Mouse (Mus musculus): ENCODE data around the gene Otop2. TPM values are rescaled to one million over a fixed set of nuclear protein-coding genes. Genes with fewer than 3 reads are reported as not detected.
A peak's percentile ranks its signal among the peaks of the same experiment; 100 is the strongest.

Otop2 gene
- total RNA-seq, 2 experiments from 2014 or later, result not detected

DNA sequence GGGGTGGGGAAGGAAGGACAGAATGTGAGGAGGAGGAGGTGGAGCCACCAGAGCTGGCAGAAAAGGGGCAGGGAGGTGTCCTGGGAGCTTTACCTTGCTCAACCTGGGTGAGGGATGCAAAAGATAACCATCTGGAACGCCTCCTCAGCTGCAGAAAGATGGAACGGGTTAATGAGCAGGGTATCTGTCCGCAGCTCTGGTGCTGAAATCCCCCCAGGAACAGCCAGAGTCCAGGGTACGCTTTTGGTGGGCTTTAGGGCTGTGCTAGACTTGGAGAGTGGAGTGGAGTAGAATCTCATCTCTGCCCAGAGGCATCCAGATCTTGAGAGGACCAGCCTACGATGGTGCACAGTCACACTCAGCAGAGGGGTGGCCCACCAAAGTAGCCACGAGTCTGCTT lies 29.2 kb downstream of the Otop2 start:
- no peak for ATAC-seq (replicated peaks; ENCODE audit: low FRiP score, poor library complexity, severe bottlenecking)

DNA sequence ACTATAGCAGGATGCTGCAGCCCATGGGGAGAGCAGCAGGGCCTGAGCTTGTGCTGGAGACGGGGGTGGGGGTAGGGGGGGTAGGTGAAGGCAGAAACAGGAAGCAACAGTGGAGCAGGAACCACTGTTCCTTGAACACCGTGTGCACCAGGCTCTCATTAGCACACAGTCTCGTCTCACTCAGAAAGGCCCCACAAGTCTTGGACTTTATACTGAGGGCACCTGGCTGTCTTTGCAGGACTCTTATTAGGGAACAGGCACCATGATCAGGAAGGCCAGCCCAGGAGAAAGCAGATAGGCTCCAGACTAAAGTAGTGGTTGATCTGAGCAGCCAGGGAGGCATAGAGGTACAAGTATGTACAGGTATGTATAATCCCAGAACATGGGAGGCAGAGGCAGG lies 30.4 kb downstream of the Otop2 start:
- ATAC-seq (replicated peaks; ENCODE audit: low FRiP score, poor library complexity, severe bottlenecking), result no peak

DNA sequence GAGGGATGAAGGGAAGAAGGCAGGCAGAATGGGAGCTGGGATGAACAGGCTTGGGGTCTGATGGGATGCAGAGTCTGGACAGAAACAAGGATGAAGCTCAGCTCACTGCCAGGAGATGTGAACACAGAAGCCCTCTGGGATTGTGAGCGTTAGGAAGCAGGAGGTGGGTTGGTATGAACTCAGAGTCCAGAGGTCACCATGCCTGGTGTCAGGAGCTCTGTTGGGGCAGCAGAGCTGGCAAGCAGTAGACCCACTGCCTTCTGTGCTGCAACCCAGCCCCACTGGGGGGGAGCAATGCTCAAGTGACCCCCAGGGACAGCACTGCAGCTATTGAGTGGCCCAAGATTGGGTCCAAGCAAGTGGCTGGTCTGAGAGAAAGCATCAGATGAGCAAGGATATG lies 30.9 kb downstream of the Otop2 start:
- no peak for ATAC-seq (replicated peaks; ENCODE audit: low FRiP score, poor library complexity, severe bottlenecking)

DNA sequence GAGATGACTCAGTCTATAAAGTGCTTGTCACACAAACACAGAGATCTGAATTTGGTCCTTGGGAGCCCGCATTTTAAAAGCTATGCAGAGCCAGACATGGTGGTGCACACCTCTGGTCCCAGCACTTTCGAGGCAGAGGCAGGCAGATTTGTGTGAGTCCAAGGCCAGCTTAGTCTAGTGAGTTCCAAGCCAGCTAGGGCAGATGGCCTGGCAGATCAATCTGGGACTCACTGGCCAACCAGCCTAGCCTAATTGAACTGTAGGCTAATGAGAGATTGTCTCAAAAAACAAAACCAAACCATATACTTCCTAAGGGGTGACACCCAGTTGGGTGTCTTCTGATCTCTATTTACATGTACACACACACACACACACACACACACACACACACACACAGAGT lies 34.3 kb downstream of the Otop2 start:
- ATAC-seq (replicated peaks; ENCODE audit: low FRiP score, poor library complexity, severe bottlenecking), result no peak

DNA sequence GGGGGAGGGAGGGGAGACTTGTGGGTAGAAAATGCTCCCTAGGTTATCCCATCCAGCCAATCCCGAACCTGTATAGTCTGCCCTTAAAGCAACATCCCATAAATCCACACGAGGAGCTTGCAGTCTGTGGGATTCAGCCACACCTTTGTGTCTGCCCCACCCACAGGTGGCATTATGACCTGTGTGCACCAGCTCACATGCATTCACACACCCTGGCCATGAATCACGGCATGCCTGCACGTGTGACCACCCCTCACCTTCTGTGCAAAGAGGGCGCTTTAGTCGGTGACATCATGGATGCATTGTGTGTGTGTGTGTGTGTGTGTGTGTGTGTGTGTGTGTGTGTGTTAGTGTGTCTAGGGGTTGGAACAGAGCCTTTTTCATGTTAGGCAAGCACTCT lies 34.9 kb downstream of the Otop2 start:
- no peak for ATAC-seq (replicated peaks; ENCODE audit: low FRiP score, poor library complexity, severe bottlenecking)

DNA sequence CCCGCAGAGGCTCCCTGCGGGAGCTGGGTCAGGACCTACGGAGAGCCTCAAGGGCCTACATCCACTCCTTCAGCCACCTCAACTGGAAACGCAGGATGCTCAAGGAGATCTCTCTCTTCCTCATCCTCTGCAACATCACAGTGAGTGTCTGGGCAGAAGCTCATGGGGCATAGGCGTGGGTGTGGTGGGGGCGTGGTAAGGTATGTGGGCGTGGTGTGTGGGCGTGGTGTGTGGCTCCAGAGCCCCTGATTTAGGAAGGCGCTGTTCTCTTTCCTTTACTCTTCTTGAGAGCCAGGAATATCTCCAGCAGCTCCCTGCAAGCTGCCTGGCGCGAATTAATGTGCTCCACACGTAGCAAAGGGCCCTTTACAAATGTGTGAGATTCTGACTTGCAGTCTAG lies 38.0 kb downstream of the Otop2 start:
- no peak for ATAC-seq (replicated peaks; ENCODE audit: low FRiP score, poor library complexity, severe bottlenecking)

DNA sequence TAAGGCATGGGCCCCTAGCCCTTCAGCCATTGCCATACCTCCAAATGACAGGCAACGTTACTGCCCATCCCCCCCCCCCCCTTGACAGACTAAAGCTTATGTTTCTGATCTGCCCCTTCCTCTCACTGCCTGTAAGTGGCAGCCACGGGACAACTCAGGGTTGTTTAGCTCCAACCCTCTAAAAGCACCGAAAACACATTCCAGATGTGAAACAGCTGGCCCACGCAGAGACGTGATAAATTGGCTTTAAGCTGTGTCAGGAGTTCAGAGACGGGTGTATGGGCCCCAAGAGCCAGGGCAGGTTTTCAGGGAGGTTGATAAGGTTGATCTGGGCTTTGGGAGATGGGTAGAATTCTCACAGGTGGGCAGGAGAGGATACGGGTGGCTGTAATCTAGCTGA lies 38.6 kb downstream of the Otop2 start:
- ATAC-seq (replicated peaks; ENCODE audit: low FRiP score, poor library complexity, severe bottlenecking), result no peak

DNA sequence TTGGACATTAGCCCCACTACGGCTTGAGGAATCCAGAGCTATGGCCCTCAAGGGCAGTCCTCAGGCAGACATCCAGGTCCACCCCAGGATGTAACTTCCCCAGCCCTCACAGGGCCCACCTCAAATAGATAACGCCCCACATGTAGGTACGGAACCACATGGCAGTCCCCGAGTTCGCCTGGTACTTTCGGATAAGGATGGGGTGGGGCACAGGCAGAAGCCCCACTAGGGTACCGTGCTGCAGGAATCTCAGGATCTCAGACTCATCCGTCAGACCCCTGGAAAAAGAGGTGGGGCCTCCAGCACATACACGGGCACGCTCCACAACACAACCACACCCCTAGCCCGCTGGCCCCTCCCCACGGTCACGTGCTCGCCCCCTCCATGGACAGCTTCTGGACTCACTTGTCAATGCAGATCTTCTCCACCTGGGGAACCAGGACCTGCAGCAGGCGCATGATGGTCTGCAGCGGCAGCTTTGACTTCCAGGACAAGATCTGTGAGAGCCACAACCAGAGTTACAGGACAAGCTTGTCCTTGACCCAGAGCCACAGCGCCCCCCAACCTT lies 41.8 kb downstream of the Otop2 start:
- no peak for ATAC-seq (replicated peaks; ENCODE audit: low FRiP score, poor library complexity, severe bottlenecking)

DNA sequence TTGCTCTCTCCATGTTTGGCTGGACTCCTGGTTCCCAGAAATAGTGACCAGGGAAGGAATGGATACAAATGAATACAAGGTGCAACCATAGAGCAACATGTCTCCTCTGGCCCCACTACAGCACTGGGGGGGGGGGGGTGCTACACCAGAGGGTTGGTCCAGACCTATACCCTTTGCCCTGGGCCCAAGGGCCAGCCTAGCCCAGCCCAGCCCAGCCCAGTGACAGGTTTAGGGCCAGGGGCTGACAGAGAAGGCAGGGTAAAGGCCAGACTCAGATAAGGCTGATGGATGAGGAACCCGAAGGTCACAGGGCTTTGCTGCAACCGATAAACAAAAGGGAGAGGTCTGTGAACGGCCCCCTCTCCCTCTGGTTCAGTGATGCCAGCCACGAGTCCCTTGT lies 43.0 kb downstream of the Otop2 start:
- ATAC-seq (replicated peaks; ENCODE audit: low FRiP score, poor library complexity, severe bottlenecking), result no peak

DNA sequence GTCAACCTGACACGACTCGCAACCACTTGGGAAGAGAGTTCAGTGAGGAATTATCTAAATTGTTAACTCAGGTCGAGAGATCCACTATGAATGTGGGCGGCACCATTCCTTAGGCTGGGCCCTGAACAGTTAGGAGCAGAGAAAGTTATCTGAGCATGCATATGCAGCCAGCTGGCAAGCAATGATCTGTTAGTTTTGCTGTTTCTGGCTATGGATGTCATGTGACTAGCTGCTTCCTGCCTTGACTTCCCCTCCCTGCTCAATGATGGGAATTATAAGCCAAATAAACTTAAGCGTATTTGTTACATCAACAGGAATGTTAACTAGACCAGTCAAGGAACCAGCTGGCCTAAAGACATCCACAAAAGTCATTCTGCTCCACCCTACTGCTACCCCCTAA lies 46.4 kb downstream of the Otop2 start:
- no peak for ATAC-seq (replicated peaks; ENCODE audit: low FRiP score, poor library complexity, severe bottlenecking)

DNA sequence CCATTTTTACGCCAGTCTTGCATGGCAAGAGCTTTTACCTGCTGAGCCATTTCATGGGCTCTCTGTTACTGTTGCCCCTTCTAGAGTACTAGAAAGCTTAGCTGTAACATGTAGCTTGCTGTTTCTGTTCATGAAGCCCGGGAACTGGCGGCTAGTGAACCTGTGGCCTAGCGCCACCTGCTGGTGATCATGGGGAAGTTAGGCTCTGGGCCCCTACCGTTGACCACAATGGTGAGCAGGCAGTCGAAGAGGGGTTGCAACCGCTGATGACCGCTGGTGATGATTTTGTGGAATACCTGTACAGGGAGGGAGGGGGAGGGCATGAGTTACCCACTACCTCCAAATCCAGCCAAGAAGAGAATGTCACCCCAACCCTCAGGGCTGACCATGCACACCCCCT lies 47.2 kb downstream of the Otop2 start:
- ATAC-seq (replicated peaks; ENCODE audit: low FRiP score, poor library complexity, severe bottlenecking), result peak; percentile 68

DNA sequence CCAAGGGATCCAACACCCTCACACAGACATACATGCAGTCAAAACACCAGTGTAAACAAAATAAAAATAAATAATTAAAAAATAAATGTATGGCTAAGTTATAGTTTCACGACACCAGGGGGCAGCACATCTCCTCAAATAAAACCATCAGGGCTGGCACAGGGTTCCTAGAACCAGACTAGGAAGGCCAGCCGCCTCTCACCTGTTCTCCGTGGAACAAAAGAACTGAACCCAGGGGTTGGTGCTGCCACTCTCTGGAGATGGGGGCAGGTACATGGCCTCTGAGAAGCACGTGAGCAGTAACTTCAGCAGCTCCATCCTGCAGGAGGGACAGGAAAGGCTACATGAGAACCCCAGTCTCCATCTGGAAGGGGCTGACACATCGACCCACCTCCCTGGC lies 51.5 kb downstream of the Otop2 start:
- no peak for ATAC-seq (replicated peaks; ENCODE audit: low FRiP score, poor library complexity, severe bottlenecking)

DNA sequence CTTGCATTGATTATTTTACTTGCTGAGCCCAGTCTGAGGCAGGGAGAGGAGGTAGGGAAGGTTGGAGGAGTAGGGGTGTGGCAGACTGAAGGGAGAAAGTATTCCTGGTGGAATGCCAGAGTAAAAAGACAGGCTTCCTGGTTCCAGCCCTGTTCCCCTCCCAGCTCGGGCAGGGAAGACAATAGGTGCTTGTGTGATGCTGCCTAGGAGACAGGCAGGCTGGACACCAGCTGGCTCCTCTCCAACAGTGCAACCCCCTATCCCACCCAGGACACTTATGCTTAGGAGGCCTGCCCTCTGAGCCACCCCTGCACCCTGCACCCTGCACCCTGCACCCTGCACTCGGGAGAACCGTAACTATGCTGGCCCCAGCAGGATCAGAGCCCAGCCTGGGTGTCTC lies 52.3 kb downstream of the Otop2 start:
- ATAC-seq (replicated peaks; ENCODE audit: low FRiP score, poor library complexity, severe bottlenecking), result no peak

DNA sequence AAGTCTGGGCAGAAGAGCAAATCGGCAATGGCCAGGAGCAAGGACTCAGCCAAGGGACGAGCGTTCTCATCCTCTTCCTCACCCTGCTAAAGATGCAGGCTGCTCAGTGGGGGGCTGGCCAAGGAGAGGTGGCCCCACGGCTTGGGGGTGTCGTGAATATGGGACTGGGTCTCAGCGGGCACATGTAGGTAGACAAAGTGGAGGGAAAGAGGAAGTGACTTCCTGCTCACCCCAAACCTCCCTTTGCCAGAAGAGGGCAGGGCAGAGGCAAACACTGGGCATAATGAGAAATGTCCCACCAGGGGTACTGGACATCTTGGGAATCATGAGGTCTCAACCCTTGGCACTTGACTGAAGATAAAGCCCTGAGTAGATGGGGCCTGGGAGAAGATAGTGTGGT lies 52.8 kb downstream of the Otop2 start:
- ATAC-seq (replicated peaks; ENCODE audit: low FRiP score, poor library complexity, severe bottlenecking), result no peak

DNA sequence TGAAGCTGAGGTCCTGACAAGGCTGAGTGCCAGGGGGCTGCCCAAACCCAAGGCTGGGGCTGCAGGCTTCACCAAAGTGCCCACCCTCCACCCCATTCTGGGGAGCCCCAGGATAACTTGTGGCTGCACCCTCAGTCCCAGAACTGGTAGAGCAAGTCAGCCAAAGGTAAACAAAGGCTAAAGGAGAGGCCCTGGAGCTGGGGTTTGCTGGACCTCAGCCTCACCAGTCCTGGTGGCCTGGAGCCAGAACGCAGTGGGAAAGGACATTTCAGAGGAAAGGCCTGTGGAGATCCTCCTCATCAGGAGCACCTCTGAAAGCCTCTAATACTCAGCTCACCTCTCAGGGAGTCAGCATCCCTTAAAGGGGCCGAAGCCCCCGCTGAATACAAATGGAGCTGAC lies 57.2 kb downstream of the Otop2 start:
- ATAC-seq (replicated peaks; ENCODE audit: low FRiP score, poor library complexity, severe bottlenecking), result no peak

DNA sequence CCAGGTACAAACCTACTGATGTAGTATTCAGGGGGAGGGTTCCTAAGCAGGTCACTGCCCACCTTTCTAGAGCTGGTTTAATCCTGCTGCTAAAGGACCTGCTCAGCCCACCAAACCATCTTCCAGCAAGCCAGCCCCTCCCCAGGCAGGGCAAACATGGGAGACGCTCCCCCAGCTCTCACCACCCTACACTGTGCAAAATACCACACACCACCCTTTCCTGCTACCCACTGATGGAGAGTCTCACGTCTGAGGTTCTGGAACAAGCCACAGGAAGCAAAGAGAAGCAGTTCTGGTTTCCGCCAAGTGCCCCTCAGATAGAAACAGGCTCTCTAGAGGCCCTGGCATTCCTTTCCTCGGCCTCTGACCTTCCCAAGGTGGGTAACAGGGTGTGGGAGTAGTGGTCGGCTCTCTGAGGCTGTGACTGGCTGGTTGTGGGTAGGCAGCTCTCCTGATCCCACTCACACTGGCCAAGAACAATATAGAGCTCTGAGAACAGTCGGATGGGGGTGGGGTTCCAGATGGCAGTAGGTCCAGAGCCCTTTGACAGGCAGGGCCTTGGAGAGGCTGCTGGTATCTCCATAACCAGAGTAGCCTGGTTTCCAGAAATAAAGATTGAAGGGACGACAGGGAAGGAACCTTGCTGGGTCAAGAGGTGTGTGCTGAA lies 59.2 kb downstream of the Otop2 start:
- no peak for ATAC-seq (replicated peaks; ENCODE audit: low FRiP score, poor library complexity, severe bottlenecking)

DNA sequence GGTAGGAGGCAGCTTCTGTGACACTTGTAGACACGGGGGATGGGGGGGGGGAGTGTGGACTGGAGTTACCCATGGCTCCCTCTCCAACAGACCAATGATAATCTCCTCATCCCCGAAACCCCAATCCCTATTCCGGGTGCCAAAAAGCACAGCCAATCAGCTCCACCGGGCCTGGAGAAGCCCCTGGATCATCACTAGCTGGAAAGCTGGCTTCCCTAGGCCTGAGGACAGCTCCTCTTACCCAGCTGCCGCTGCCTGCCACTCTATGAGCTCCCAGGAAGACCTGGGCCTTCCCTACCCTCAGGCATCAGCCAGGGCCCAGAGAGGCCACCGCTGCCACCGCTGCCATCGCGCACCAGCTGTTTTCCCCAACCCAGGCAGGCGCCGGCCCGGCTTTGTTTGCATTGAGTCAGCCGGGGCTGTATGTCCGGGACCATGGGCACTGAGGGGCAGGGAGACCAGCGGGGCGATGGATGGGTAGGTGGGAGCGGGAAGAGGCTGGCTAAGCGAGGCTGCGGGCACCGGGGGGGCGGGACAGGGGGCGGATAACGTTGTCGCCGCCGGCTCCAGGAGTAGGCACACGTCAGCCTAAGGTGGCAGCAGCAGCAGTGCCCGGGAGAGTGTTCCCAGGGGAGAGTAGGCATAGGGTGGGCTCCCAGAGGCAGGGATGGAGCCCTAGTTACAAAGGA lies 59.9 kb downstream of the Otop2 start:
- no peak for ATAC-seq (replicated peaks; ENCODE audit: low FRiP score, poor library complexity, severe bottlenecking)

DNA sequence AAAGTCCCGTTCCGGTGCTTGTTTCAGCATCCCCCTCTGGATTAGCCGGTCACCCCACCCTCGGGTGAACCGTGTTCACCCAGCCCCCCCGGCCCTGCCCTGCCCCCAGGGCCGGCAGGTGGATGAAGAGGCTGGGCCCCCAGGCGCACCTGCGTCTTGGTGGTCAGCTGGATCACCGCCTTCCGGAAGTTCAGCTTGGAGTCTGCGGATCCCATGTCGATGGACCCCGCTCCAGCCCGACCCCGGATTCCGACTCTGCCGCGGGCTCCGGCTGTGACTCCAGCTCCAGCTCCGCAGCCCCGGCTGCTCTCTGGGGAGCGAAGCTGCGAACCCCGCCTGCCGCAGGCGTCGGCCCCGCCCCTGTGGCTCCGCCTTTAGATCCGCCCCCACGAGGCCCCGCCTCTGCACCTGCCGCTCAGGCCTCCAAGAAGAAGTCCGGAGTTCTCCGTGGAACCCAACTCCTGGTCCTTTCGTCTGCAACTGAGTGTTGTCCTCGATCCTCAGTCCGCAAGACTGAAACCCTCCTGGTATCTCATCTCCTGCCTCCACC lies 60.5 kb downstream of the Otop2 start, which contains the start of gene Hid1:
Gene Hid1, minus strand, starts transcription at position 362 of the 550 bp plus-strand sequence.
- peak; percentile 81 for ATAC-seq (replicated peaks; ENCODE audit: low FRiP score, poor library complexity, severe bottlenecking)

DNA sequence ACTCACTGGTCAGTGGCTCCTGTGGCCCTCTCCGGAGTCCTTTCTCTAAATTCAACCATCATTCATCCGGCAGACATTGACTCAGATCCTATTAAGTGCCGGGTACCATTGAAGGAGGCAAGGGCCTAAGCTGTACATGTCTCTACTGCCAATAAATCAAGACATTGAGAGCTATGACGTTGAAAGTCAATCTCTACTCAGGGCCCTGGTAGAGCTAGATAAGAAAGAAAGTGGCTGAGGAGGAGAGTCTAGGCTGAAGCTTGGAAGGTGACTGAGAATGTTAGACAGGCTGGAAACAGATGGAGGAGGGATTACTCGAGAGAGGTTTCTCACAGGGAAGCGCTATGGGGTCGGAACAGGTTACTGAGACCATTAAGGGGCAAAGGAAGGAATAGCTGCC lies 63.4 kb downstream of the Otop2 start:
- no peak for ATAC-seq (replicated peaks; ENCODE audit: low FRiP score, poor library complexity, severe bottlenecking)

DNA sequence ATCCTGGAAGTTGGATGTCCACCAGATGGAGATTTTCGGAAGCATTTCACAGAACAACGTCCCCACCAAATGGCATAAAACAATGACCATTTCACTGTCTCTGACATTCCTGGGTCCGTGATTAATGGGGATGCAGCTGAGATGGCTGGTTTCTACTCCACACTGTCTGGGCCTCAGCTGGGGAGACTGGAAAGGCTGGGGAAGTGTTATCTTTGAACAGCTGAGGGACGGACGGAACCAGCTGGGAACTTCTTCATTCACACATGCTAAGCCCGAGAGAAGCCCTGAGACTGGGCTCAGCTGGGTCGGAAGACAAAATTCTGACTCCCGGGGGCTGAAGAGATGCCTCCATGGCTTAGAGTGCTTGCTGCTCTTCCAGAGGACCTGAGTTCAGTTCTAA lies 64.4 kb downstream of the Otop2 start:
- no peak for ATAC-seq (replicated peaks; ENCODE audit: low FRiP score, poor library complexity, severe bottlenecking)

DNA sequence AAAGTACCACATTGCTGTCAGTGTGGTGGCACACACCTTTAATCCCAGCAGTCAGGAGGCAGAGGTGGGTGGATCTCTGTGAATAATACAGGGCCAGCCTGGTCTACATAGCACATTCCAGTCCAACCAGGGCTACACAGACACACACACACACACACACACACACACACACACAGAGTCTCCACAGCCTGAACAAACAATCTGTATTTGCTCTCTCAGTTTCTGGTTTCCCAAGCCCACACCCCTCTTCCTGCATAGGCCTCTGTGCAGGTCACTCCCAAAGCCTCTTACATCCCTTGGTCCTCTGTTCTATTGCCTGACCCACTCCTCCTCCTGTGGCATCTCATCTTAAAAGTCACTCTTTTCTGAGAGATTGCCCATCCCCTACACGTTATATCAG lies 65.1 kb downstream of the Otop2 start:
- no peak for ATAC-seq (replicated peaks; ENCODE audit: low FRiP score, poor library complexity, severe bottlenecking)

Data from erythroid progenitor cell, adult 5-6 weeks (primary cell).